Mouse (Mus musculus): Measurements from ENCODE around the gene Cox6a2. TPM values are rescaled to one million over a fixed set of nuclear protein-coding genes. Genes with fewer than 3 reads are reported as not detected.

The Cox6a2 gene
- polyA plus RNA-seq, 1 experiment: 7.2 TPM

- Histone ChIP-seq H3K4me1 (peaks cover 33% of the 10 kb centered on the region), H3K36me3 (replicated peaks; ENCODE audit: low read length) (peaks cover 57% of the 10 kb centered on the region), H3K9me3 (no peaks in the 10 kb centered on the region), H3K27me3 (replicated peaks) (peaks cover 18% of the 10 kb centered on the region), H3K4me3 (replicated peaks) (no peak overlapping the region)
- TF ChIP-seq GATA1 (IDR thresholded peaks at IDR 0.05; ENCODE audit: borderline replicate concordance, low read length) (no peak), FLI1 (IDR thresholded peaks at IDR 0.05; ENCODE audit: low read length) (no peak)
Measured at GRCm38 (mm10) chr7:128245547-128245946, 39.4 kb upstream of the Cox6a2 start.

- H3K4me3 ChIP-seq (replicated peaks): no peak overlapping the region
- H3K27me3 ChIP-seq (replicated peaks): peaks cover 14% of the 10 kb centered on the region
- H3K9me3 ChIP-seq: no peaks in the 10 kb centered on the region
- TF ChIP-seq GATA1 (IDR thresholded peaks at IDR 0.05; ENCODE audit: borderline replicate concordance, low read length): no peak
- TF ChIP-seq FLI1 (IDR thresholded peaks at IDR 0.05; ENCODE audit: low read length): no peak
- H3K4me1 ChIP-seq: peaks cover 43% of the 10 kb centered on the region
- peaks cover 64% of the 10 kb centered on the region for H3K36me3 ChIP-seq (replicated peaks; ENCODE audit: low read length)
Measured at GRCm38 (mm10) chr7:128244410-128245025, 38.3 kb upstream of the Cox6a2 start.

- no peak for TF ChIP-seq FLI1 (IDR thresholded peaks at IDR 0.05; ENCODE audit: low read length)
- TF ChIP-seq GATA1 (IDR thresholded peaks at IDR 0.05; ENCODE audit: borderline replicate concordance, low read length): no peak
- Histone ChIP-seq H3K36me3 (replicated peaks; ENCODE audit: low read length) (peaks cover 65% of the 10 kb centered on the region), H3K4me3 (replicated peaks) (no peak overlapping the region)
Measured at GRCm38 (mm10) chr7:128243921-128244320, 37.7 kb upstream of the Cox6a2 start.

GRCm38 (mm10) chr7:128242331-128242730 lies 36.1 kb upstream of the Cox6a2 start:
- Histone ChIP-seq H3K9me3 (no peaks in the 10 kb centered on the region), H3K36me3 (replicated peaks; ENCODE audit: low read length) (peaks cover 65% of the 10 kb centered on the region), H3K4me1 (peaks cover 44% of the 10 kb centered on the region), H3K4me3 (replicated peaks) (no peak overlapping the region), H3K27me3 (replicated peaks) (peaks cover 2% of the 10 kb centered on the region)
- TF ChIP-seq FLI1 (IDR thresholded peaks at IDR 0.05; ENCODE audit: low read length) (no peak), GATA1 (IDR thresholded peaks at IDR 0.05; ENCODE audit: borderline replicate concordance, low read length) (no peak)

More at GRCm38 (mm10) chr7:128243921-128244320, 37.7 kb upstream of the Cox6a2 start:
- Histone ChIP-seq H3K4me1 (peaks cover 45% of the 10 kb centered on the region), H3K27me3 (replicated peaks) (peaks cover 10% of the 10 kb centered on the region), H3K9me3 (no peaks in the 10 kb centered on the region)

- Histone ChIP-seq H3K27me3 (replicated peaks) (no peaks in the 10 kb centered on the region), H3K9me3 (no peaks in the 10 kb centered on the region), H3K4me3 (replicated peaks) (peak overlapping the region; percentile 29), H3K4me1 (peaks cover 47% of the 10 kb centered on the region), H3K36me3 (replicated peaks; ENCODE audit: low read length) (peaks cover 67% of the 10 kb centered on the region)
- TF ChIP-seq FLI1 (IDR thresholded peaks at IDR 0.05; ENCODE audit: low read length): no peak
- TF ChIP-seq GATA1 (IDR thresholded peaks at IDR 0.05; ENCODE audit: borderline replicate concordance, low read length): no peak
Measured at GRCm38 (mm10) chr7:128240131-128240784, 34.1 kb upstream of the Cox6a2 start.

GRCm38 (mm10) chr7:128238991-128239390 lies 32.8 kb upstream of the Cox6a2 start:
- peak overlapping the region; percentile 96 for H3K4me3 ChIP-seq (replicated peaks)
- H3K4me1 ChIP-seq: peaks cover 52% of the 10 kb centered on the region
- TF ChIP-seq FLI1 (IDR thresholded peaks at IDR 0.05; ENCODE audit: low read length): no peak
- no peak for TF ChIP-seq GATA1 (IDR thresholded peaks at IDR 0.05; ENCODE audit: borderline replicate concordance, low read length)
- H3K36me3 ChIP-seq (replicated peaks; ENCODE audit: low read length): peaks cover 54% of the 10 kb centered on the region
- H3K27me3 ChIP-seq (replicated peaks): no peaks in the 10 kb centered on the region
- H3K9me3 ChIP-seq: no peaks in the 10 kb centered on the region

- no peaks in the 10 kb centered on the region for H3K27me3 ChIP-seq (replicated peaks)
- no peaks in the 10 kb centered on the region for H3K9me3 ChIP-seq
- TF ChIP-seq FLI1 (IDR thresholded peaks at IDR 0.05; ENCODE audit: low read length): no peak
- no peak for TF ChIP-seq GATA1 (IDR thresholded peaks at IDR 0.05; ENCODE audit: borderline replicate concordance, low read length)
- H3K4me3 ChIP-seq (replicated peaks): peak within 1 kb of the TSS; percentile 96
- peaks cover 49% of the 10 kb centered on the region for H3K36me3 ChIP-seq (replicated peaks; ENCODE audit: low read length)
- H3K4me1 ChIP-seq: peaks cover 52% of the 10 kb centered on the region
Measured at GRCm38 (mm10) chr7:128237927-128238778, 32.0 kb upstream of the Cox6a2 start, which contains the start of gene 9130023H24Rik. Gene 9130023H24Rik, minus strand, starts transcription at chr7:128238031.

GRCm38 (mm10) chr7:128237593-128237926 lies 31.4 kb upstream of the Cox6a2 start:
- H3K4me3 ChIP-seq (replicated peaks): peak overlapping the region; percentile 96
- no peaks in the 10 kb centered on the region for H3K9me3 ChIP-seq
- peaks cover 43% of the 10 kb centered on the region for H3K36me3 ChIP-seq (replicated peaks; ENCODE audit: low read length)
- TF ChIP-seq GATA1 (IDR thresholded peaks at IDR 0.05; ENCODE audit: borderline replicate concordance, low read length) (no peak), FLI1 (IDR thresholded peaks at IDR 0.05; ENCODE audit: low read length) (no peak)
- H3K27me3 ChIP-seq (replicated peaks): no peaks in the 10 kb centered on the region
- H3K4me1 ChIP-seq: peaks cover 52% of the 10 kb centered on the region

- TF ChIP-seq GATA1 (IDR thresholded peaks at IDR 0.05; ENCODE audit: borderline replicate concordance, low read length) (no peak), FLI1 (IDR thresholded peaks at IDR 0.05; ENCODE audit: low read length) (no peak)
- H3K36me3 ChIP-seq (replicated peaks; ENCODE audit: low read length): peaks cover 38% of the 10 kb centered on the region
- no peaks in the 10 kb centered on the region for H3K9me3 ChIP-seq
- peaks cover 52% of the 10 kb centered on the region for H3K4me1 ChIP-seq
- H3K4me3 ChIP-seq (replicated peaks): peak within 1 kb of the TSS; percentile 96
- no peaks in the 10 kb centered on the region for H3K27me3 ChIP-seq (replicated peaks)
Measured at GRCm38 (mm10) chr7:128236856-128237592, 30.8 kb upstream of the Cox6a2 start, which contains the start of gene Armc5. Gene Armc5, plus strand, starts transcription at chr7:128237342.
